20 mouse cellular contexts compared by ENCODE assay signal in the genomic region with DNA sequence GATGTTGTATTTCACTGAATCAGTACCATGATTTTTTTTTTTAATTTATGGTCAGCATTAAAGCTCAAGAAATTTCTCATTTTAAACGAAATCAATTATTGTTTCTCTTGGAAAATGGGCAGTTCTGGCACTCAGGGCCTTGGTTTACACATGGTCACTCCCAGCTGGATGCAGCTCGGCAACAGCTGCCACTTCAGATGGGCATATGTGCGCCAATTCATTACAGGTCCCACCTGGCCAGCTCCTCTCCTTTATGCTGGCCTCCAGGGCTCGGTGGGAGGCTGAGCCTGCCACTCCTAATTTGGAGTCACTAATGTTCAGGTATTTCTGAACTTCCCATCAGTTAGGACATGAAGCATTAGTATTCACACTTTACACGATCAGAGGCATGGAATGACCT.
DNase-seq lines count a peak whose midpoint lies in the region; ATAC-seq and TF ChIP-seq lines count a peak whose summit lies in the region.
"Had no signal": no experiment of that assay in that cellular context is flagged by ENCODE, and none has a peak within 500 bp of the region (broad histone marks: within the 10 kb centered on the region; RNA-seq: fewer than 3 reads in every experiment).

No protein-coding gene starts in this region.

- WGBS in midbrain, postnatal 0 days = 77% methylated on average over 5 of the region's 5 CpGs
- WGBS in midbrain, embryonic 15.5 days = 69% methylated on average over 5 of the region's 5 CpGs
- WGBS in intestine, embryonic 16.5 days = 76% methylated on average over 5 of the region's 5 CpGs

- H3K36me3 ChIP-seq in midbrain, postnatal 0 days (ENCODE audit: insufficient read depth, low read length) = no peaks in the 10 kb centered on the region
- H3K36me3 ChIP-seq in midbrain, embryonic 15.5 days (replicated peaks) = no peaks in the 10 kb centered on the region
- H3K36me3 ChIP-seq in intestine, embryonic 16.5 days (ENCODE audit: control insufficient read depth, insufficient read depth, low read length) = no peaks in the 10 kb centered on the region
- H3K36me3 ChIP-seq: embryonic facial prominence, embryonic 13.5 days; forebrain, embryonic 12.5 days; heart, embryonic 10.5 days had no signal

- H3K4me2 ChIP-seq in midbrain, postnatal 0 days (ENCODE audit: low read depth, low read length, poor library complexity, severe bottlenecking) = no peak overlapping the region
- H3K4me2 ChIP-seq in midbrain, embryonic 15.5 days = no peak overlapping the region
- no peak overlapping the region for H3K4me2 ChIP-seq in intestine, embryonic 16.5 days (ENCODE audit: low read depth, low read length)
- H3K4me2 ChIP-seq: embryonic facial prominence, embryonic 13.5 days; forebrain, embryonic 12.5 days; hindbrain, embryonic 14.5 days had no signal

- H3K4me3 ChIP-seq in midbrain, postnatal 0 days (ENCODE audit: low read depth, low read length) = no peak overlapping the region
- H3K4me3 ChIP-seq in midbrain, embryonic 15.5 days = no peak overlapping the region
- no peak overlapping the region for H3K4me3 ChIP-seq in intestine, embryonic 16.5 days (ENCODE audit: low read length)
- H3K4me3 ChIP-seq: embryonic facial prominence, embryonic 13.5 days; forebrain, embryonic 12.5 days; heart, embryonic 10.5 days had no signal

- no peaks in the 10 kb centered on the region for H3K27me3 ChIP-seq in midbrain, postnatal 0 days (ENCODE audit: insufficient read depth, low read length)
- H3K27me3 ChIP-seq in midbrain, embryonic 15.5 days (replicated peaks) = no peaks in the 10 kb centered on the region
- no peaks in the 10 kb centered on the region for H3K27me3 ChIP-seq in intestine, embryonic 16.5 days (replicated peaks; ENCODE audit: control insufficient read depth, insufficient read depth, low read length)
- H3K27me3 ChIP-seq: CH12.LX; embryonic facial prominence, embryonic 13.5 days; forebrain, embryonic 12.5 days; Patski had no signal

- H3K9me3 ChIP-seq in midbrain, postnatal 0 days (ENCODE audit: low read length) = no peaks in the 10 kb centered on the region
- H3K9me3 ChIP-seq in midbrain, embryonic 15.5 days = no peaks in the 10 kb centered on the region
- H3K9me3 ChIP-seq in intestine, embryonic 16.5 days (ENCODE audit: control insufficient read depth, low read length) = no peaks in the 10 kb centered on the region
- H3K9me3 ChIP-seq: embryonic facial prominence, embryonic 13.5 days; forebrain, embryonic 12.5 days; heart, embryonic 10.5 days had no signal

- H3K27ac ChIP-seq in midbrain, postnatal 0 days (ENCODE audit: low read depth, low read length) = no peak overlapping the region
- H3K27ac ChIP-seq in midbrain, embryonic 15.5 days = no peak overlapping the region
- H3K27ac ChIP-seq in intestine, embryonic 16.5 days (ENCODE audit: low read length) = no peak overlapping the region
- H3K27ac ChIP-seq: embryonic facial prominence, embryonic 13.5 days; forebrain, embryonic 12.5 days; heart, embryonic 10.5 days; hindbrain, embryonic 14.5 days had no signal

- ATAC-seq in midbrain, postnatal 0 days (ENCODE audit: low FRiP score) = no peak
- ATAC-seq in midbrain, embryonic 15.5 days (replicated peaks) = no peak
- no peak for ATAC-seq in intestine, embryonic 16.5 days
- ATAC-seq: intestine, postnatal 0 days; Patski had no signal

- peak; percentile 59 for DNase-seq in midbrain, postnatal 0 days (ENCODE audit: low spot score)
- DNase-seq in cerebellum, adult 18-20 months = peak; percentile 28 to 35
- DNase-seq in cerebellum, adult 9-11 months = peak; percentile 58
- DNase-seq in cerebellum, postnatal 36 days = peak; percentile 33 to 49
- no peak for DNase-seq in adrenal gland, postnatal 25 days
- DNase-seq in urinary bladder, postnatal 36 days (ENCODE audit: low spot score in 2 of 2) = no peak
- DNase-seq: adrenal gland, adult 2 months; gastrocnemius, postnatal 10 days; heart, adult 18-20 months; heart, postnatal 10 days; kidney, adult 8-10 months had no signal

- H3K9ac ChIP-seq in midbrain, postnatal 0 days (replicated peaks; ENCODE audit: low read length, poor library complexity, severe bottlenecking) = no peak overlapping the region
- H3K9ac ChIP-seq in midbrain, embryonic 15.5 days = no peak overlapping the region
- H3K9ac ChIP-seq in intestine, embryonic 16.5 days (ENCODE audit: low read depth, low read length) = no peak overlapping the region
- H3K9ac ChIP-seq: embryonic facial prominence, embryonic 13.5 days; forebrain, embryonic 12.5 days; hindbrain, embryonic 14.5 days had no signal

- TF ChIP-seq CTCF in midbrain, postnatal 0 days (IDR thresholded peaks at IDR 0.05) = no peak

- H3K4me1 ChIP-seq in midbrain, postnatal 0 days (ENCODE audit: insufficient read depth, low read length) = peaks cover 3% of the 10 kb centered on the region; the same call in 1 of the 2 replicates
- H3K4me1 ChIP-seq in midbrain, embryonic 15.5 days = peaks cover 3% of the 10 kb centered on the region; the same call in 1 of the 2 replicates
- H3K4me1 ChIP-seq in intestine, embryonic 16.5 days (ENCODE audit: control insufficient read depth, insufficient read depth, low read length) = peaks cover 5% of the 10 kb centered on the region; the same call in 1 of the 2 replicates
- H3K4me1 ChIP-seq: heart, embryonic 10.5 days had no signal

Comparison
In these comparisons a context has a peak if more than half of its experiments do, and no peak if none do; other contexts are left out.
1. DNase-seq: peak in midbrain, postnatal 0 days (single experiment), cerebellum, adult 18-20 months (2 of 2), cerebellum, adult 9-11 months (single experiment) and cerebellum, postnatal 36 days (2 of 2); none in adrenal gland, postnatal 25 days (single experiment) and urinary bladder, postnatal 36 days (0 of 2).